Mouse (Mus musculus) testis, adult 2 months (tissue): ENCODE measurements around the gene Kti12.

Experiments
- CTCF ChIP-seq: fragments of 200-500 bp; IDR thresholded peaks from 2 replicates; pipeline ENCODE4 v1.5.1; 2012; ENCODE audit warnings: low read depth, mild to moderate bottlenecking, inconsistent platforms, low read length, moderate library complexity; ENCODE audit not compliant: control insufficient read depth, insufficient read depth, insufficient replicate concordance
- POLR2A ChIP-seq: fragments of 200-500 bp; IDR thresholded peaks from 2 replicates; pipeline ENCODE4 v1.6.1; 2012; ENCODE audit warnings: low read depth, mild to moderate bottlenecking, inconsistent platforms, low read length, moderate library complexity; ENCODE audit not compliant: control insufficient read depth

DNA sequence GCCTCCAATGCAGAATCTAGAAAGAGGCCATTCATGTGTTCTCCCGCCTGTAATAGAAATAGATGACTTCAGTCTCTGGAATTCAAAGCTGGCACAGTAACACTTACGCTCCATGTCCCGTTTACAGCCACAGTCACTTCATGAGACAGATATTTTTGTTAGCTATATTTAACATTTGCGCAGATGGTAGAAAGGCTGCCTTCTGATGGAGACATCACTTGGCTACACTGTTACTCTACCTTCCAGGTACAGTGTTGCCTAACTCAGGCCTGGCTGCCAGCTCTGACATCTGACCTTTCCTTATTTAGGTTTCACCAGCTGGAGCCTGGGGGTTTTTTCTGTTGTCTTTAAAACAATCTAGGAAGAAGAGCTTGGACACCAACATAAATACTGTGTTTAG, 9.6 kb upstream of the Kti12 start:
- TF ChIP-seq POLR2A (no peak), CTCF (no peak)
